Mouse (Mus musculus) lung, adult 18-20 months (tissue): ENCODE measurements around the gene BC049352.

ENCODE experiments used
- DNase-seq, 2 experiments: peaks; one replicate each; pipeline ENCODE4 v3.0.0; 2022; ENCODE audit warnings: mixed read lengths in 2 of 2

The BC049352 gene

GRCm38 (mm10) chr9:45195468-45195867 is 13.7 kb downstream of the BC049352 start:
- no peak for DNase-seq

- DNase-seq, result no peak
Observed at GRCm38 (mm10) chr9:45196125-45196830, 14.5 kb downstream of the BC049352 start.

- DNase-seq, result no peak
Observed at GRCm38 (mm10) chr9:45197549-45197948, 15.7 kb downstream of the BC049352 start.

- peak; percentile 80 to 87 for DNase-seq
Observed at GRCm38 (mm10) chr9:45201319-45201947, 19.6 kb downstream of the BC049352 start.

GRCm38 (mm10) chr9:45202021-45202798 is 20.4 kb downstream of the BC049352 start:
- no peak for DNase-seq

- peak; percentile 83 to 88 for DNase-seq
Observed at GRCm38 (mm10) chr9:45203797-45204410, 22.1 kb downstream of the BC049352 start, which contains the start of gene Tmprss4. TSS of gene Tmprss4 (minus strand) at chr9:45204092.

- DNase-seq, result no peak
Observed at GRCm38 (mm10) chr9:45205143-45205542, 23.3 kb downstream of the BC049352 start.

GRCm38 (mm10) chr9:45206121-45206520 is 24.3 kb downstream of the BC049352 start:
- no peak for DNase-seq

- no peak for DNase-seq
Observed at GRCm38 (mm10) chr9:45207015-45207743, 25.4 kb downstream of the BC049352 start.

GRCm38 (mm10) chr9:45212001-45212400 is 30.2 kb downstream of the BC049352 start:
- DNase-seq, result no peak

- DNase-seq, result no peak
Observed at GRCm38 (mm10) chr9:45215526-45216179, 33.8 kb downstream of the BC049352 start.

- DNase-seq, result no peak
Observed at GRCm38 (mm10) chr9:45219644-45220043, 37.8 kb downstream of the BC049352 start.

GRCm38 (mm10) chr9:45221567-45221966 is 39.8 kb downstream of the BC049352 start:
- peak; percentile 85 to 89 for DNase-seq

GRCm38 (mm10) chr9:45229359-45229758 is 47.6 kb downstream of the BC049352 start:
- no peak for DNase-seq

GRCm38 (mm10) chr9:45235668-45236227 is 53.9 kb downstream of the BC049352 start:
- DNase-seq, result no peak

GRCm38 (mm10) chr9:45236744-45237143 is 54.9 kb downstream of the BC049352 start:
- DNase-seq, result no peak

- no peak for DNase-seq
Observed at GRCm38 (mm10) chr9:45241397-45241796, 59.6 kb downstream of the BC049352 start.

- no peak for DNase-seq
Observed at GRCm38 (mm10) chr9:45245432-45245831, 63.6 kb downstream of the BC049352 start.

- DNase-seq, result peak; percentile 61 to 70
Observed at GRCm38 (mm10) chr9:45246060-45246459, 64.3 kb downstream of the BC049352 start.

- DNase-seq, result no peak
Observed at GRCm38 (mm10) chr9:45247536-45247935, 65.7 kb downstream of the BC049352 start.

GRCm38 (mm10) chr9:45250306-45250705 is 68.5 kb downstream of the BC049352 start:
- DNase-seq, result no peak
